Mouse (Mus musculus): ENCODE measurements around the gene Bicc1. TPM values are rescaled to one million over a fixed set of nuclear protein-coding genes. Genes with fewer than 3 reads are reported as not detected.

Bicc1 gene
- total and polyA plus RNA-seq, 3 experiments = 0.16 TPM; not detected in 2

DNA sequence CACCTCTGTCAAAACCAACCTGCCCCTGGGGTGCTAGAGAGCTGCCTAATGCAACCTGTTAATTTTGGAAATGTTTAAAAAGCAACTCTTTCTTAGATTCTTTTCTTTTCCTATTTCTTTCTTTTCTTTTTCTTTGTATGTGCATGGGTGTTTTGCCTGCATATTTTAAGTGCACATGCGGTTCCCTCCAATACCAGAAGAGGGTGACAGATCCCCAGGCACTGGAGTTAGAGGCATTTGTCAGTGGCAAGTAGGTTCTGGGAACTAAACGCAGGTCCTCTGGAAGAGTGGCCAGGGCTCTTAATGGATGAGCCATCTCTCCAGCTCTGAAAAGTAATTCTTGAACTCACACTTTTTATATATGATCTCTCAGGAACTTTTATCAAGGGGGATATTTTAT lies 66.2 kb downstream of the Bicc1 start:
- TF ChIP-seq CTCF (IDR thresholded peaks at IDR 0.05; ENCODE audit: low read depth, low read length) (no peak), GATA2 (IDR thresholded peaks at IDR 0.05; ENCODE audit: borderline replicate concordance, low read depth, low read length) (no peak)
- H3K36me3 ChIP-seq (replicated peaks) = no peaks in the 10 kb centered on the region
- no peaks in the 10 kb centered on the region for H3K27me3 ChIP-seq (ENCODE audit: insufficient read depth, low read length)
- DNase-seq (ENCODE audit: low spot score) (no peak), ATAC-seq (ENCODE audit: extremely low read depth, insufficient number of reproducible peaks, low FRiP score, poor library complexity, severe bottlenecking) (no peak)
- no peaks in the 10 kb centered on the region for H3K4me1 ChIP-seq (ENCODE audit: insufficient read depth, low read depth, low read length)
- no peak overlapping the region for H3K4me3 ChIP-seq (ENCODE audit: low read depth, low read length)
- peaks cover 19% of the 10 kb centered on the region for H3K9me3 ChIP-seq (replicated peaks)

DNA sequence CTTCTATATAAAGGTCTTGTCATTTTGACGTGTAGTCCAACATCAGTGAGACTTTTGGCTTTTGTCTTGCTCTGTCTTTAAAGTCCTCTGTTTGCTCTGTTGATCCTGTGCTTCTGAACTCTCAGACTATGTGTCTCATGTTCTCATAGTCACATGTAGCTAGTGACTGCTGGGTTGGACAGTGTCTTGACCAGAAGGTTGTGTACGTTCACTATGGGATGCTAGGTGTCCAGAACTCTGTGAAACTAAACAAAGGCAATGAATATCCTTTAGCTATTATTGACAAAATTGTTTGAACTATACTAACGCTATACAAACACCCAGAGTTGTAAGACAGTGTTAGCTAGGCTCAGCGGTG lies 72.2 kb downstream of the Bicc1 start:
- TF ChIP-seq TAL1 (conservative IDR thresholded peaks at IDR 0.05; ENCODE audit: low read depth, low read length) (no peak), POLR2AphosphoS5 (IDR thresholded peaks at IDR 0.05; ENCODE audit: insufficient replicate concordance, low read depth, low read length) (no peak), CTCF (IDR thresholded peaks at IDR 0.05; ENCODE audit: low read depth, low read length) (no peak), GATA2 (IDR thresholded peaks at IDR 0.05; ENCODE audit: borderline replicate concordance, low read depth, low read length) (no peak), GATA1 (IDR thresholded peaks at IDR 0.05; ENCODE audit: borderline replicate concordance, low read length) (no peak)
- ATAC-seq (ENCODE audit: extremely low read depth, insufficient number of reproducible peaks, low FRiP score, poor library complexity, severe bottlenecking) = no peak

DNA sequence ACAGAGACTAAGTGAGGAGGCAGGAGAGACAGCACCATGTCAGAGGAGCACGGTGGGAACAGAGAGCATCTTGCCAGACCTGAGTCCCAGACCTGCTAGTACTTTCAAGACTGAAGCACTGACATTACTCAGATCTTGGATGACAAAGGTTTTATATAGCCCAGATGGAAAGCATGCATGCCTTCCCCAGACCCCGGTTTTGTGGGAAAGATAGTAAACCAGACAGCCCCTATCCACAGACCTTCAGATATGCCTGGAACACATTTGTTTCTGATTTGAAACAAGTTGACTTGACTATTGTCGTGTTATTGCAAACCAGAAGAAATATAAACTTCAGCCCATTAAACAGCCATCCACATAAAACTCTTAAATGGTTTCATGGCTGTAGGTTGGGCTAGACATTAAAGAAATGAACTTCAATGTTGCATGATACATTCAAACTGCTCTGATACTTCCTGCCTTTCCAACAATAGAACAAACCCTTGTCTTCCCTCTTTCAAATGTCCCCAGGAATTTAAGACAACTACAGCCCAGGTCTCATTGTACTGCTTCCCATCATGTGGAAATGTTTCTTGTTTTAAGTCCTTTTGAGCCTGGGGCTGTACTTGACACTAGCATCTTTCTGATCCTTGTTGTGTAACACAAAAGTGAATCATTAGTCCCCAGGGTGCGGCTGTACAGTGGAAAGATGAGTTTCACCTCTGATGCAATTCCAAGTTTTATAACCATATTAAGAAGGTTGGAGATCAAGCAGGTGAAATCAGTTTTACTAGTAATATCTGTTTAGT lies 72.7 kb downstream of the Bicc1 start:
- ATAC-seq (ENCODE audit: extremely low read depth, insufficient number of reproducible peaks, low FRiP score, poor library complexity, severe bottlenecking) (no peak), DNase-seq (ENCODE audit: low spot score) (no peak)
- Histone ChIP-seq H3K4me1 (ENCODE audit: insufficient read depth, low read depth, low read length) (no peaks in the 10 kb centered on the region), H3K27me3 (ENCODE audit: insufficient read depth, low read length) (no peaks in the 10 kb centered on the region), H3K4me3 (ENCODE audit: low read depth, low read length) (no peak overlapping the region), H3K36me3 (replicated peaks) (no peaks in the 10 kb centered on the region), H3K9me3 (replicated peaks) (peaks cover 34% of the 10 kb centered on the region)
- TF ChIP-seq TAL1 (conservative IDR thresholded peaks at IDR 0.05; ENCODE audit: low read depth, low read length) (no peak), CTCF (IDR thresholded peaks at IDR 0.05; ENCODE audit: low read depth, low read length) (no peak), POLR2AphosphoS5 (IDR thresholded peaks at IDR 0.05; ENCODE audit: insufficient replicate concordance, low read depth, low read length) (no peak), GATA1 (IDR thresholded peaks at IDR 0.05; ENCODE audit: borderline replicate concordance, low read length) (no peak), GATA2 (IDR thresholded peaks at IDR 0.05; ENCODE audit: borderline replicate concordance, low read depth, low read length) (no peak)

More for the DNA sequence above, 72.2 kb downstream of the Bicc1 start:
- Histone ChIP-seq H3K36me3 (replicated peaks) (no peaks in the 10 kb centered on the region), H3K9me3 (replicated peaks) (peaks cover 35% of the 10 kb centered on the region), H3K4me3 (ENCODE audit: low read depth, low read length) (no peak overlapping the region), H3K4me1 (ENCODE audit: insufficient read depth, low read depth, low read length) (no peaks in the 10 kb centered on the region), H3K27me3 (ENCODE audit: insufficient read depth, low read length) (no peaks in the 10 kb centered on the region)
- no peak for DNase-seq (ENCODE audit: low spot score)

DNA sequence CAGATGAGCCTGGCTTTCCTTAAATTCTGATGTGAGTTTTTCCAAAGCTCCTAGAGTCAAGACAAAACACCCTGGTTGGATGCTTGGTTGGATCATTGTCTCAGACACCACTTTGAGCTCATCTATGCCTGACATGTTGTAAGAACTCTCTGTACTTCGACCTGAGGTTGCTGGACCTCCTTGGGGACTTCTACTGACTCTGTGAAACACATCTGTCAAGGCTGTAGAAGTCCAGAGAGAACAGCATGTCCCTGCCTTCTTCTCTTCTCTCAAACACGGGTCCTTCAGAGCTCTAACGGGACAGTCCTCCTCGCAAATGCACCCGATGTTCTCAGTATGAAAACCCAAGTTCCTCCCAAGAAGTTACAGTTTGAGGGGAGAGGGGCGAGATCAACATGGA lies 76.5 kb downstream of the Bicc1 start:
- H3K36me3 ChIP-seq (replicated peaks) = no peaks in the 10 kb centered on the region
- TF ChIP-seq GATA1 (IDR thresholded peaks at IDR 0.05; ENCODE audit: borderline replicate concordance, low read length) (no peak), GATA2 (IDR thresholded peaks at IDR 0.05; ENCODE audit: borderline replicate concordance, low read depth, low read length) (no peak), CTCF (IDR thresholded peaks at IDR 0.05; ENCODE audit: low read depth, low read length) (no peak), POLR2AphosphoS5 (IDR thresholded peaks at IDR 0.05; ENCODE audit: insufficient replicate concordance, low read depth, low read length) (no peak), TAL1 (conservative IDR thresholded peaks at IDR 0.05; ENCODE audit: low read depth, low read length) (no peak)

DNA sequence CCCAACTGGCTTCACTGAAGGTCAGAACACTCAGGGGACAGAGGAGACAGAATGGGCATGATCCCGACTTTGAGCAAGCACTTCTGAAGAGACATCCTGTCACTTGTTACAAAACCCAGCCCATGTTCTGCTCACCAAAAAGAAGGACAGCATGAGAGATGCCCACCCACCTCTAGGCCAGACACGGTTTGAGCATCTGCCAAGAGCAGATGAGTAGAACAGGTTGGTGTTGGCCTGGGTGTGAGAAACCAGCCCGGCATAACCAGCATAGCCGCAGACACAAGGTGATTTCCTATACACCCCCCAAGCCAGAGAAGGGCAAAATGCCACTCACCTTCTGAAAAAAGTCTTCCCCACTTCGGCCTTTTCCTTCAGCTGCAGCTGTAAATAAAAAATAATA lies 80.6 kb downstream of the Bicc1 start:
- no peak overlapping the region for H3K4me3 ChIP-seq (ENCODE audit: low read depth, low read length)
- no peaks in the 10 kb centered on the region for H3K4me1 ChIP-seq (ENCODE audit: insufficient read depth, low read depth, low read length)
- no peaks in the 10 kb centered on the region for H3K27me3 ChIP-seq (ENCODE audit: insufficient read depth, low read length)
- peaks cover 56% of the 10 kb centered on the region for H3K9me3 ChIP-seq (replicated peaks)
- ATAC-seq (ENCODE audit: extremely low read depth, insufficient number of reproducible peaks, low FRiP score, poor library complexity, severe bottlenecking) (no peak), DNase-seq (ENCODE audit: low spot score) (no peak)
- TF ChIP-seq GATA2 (IDR thresholded peaks at IDR 0.05; ENCODE audit: borderline replicate concordance, low read depth, low read length) (no peak), TAL1 (conservative IDR thresholded peaks at IDR 0.05; ENCODE audit: low read depth, low read length) (no peak), POLR2AphosphoS5 (IDR thresholded peaks at IDR 0.05; ENCODE audit: insufficient replicate concordance, low read depth, low read length) (no peak), GATA1 (IDR thresholded peaks at IDR 0.05; ENCODE audit: borderline replicate concordance, low read length) (no peak), CTCF (IDR thresholded peaks at IDR 0.05; ENCODE audit: low read depth, low read length) (no peak)
- H3K36me3 ChIP-seq (replicated peaks) = no peaks in the 10 kb centered on the region

More for the DNA sequence above, 76.5 kb downstream of the Bicc1 start:
- Histone ChIP-seq H3K4me3 (ENCODE audit: low read depth, low read length) (no peak overlapping the region), H3K27me3 (ENCODE audit: insufficient read depth, low read length) (no peaks in the 10 kb centered on the region), H3K4me1 (ENCODE audit: insufficient read depth, low read depth, low read length) (no peaks in the 10 kb centered on the region), H3K9me3 (replicated peaks) (peaks cover 43% of the 10 kb centered on the region)
- ATAC-seq (ENCODE audit: extremely low read depth, insufficient number of reproducible peaks, low FRiP score, poor library complexity, severe bottlenecking) = no peak
- no peak for DNase-seq (ENCODE audit: low spot score)

DNA sequence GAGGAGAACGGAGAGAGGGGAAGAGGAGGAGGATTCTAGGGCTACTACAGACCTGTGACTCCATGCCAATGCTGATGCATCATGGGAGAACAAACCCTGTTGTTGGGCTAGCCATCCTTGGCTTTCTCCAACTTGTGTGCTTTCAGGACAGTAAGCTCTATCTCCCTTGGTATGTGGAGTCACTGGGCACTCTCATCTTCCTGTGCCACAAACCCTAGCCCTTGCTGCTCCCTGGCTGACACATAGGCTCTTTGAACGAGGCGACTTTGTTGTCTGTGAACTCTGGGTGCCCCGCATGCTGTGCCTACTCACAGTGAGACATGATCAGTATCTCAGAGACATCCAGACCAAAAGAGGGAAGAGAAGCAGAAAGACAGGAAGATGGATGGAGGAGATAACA lies 94.5 kb downstream of the Bicc1 start:
- Histone ChIP-seq H3K4me1 (ENCODE audit: insufficient read depth, low read depth, low read length) (no peaks in the 10 kb centered on the region), H3K4me3 (ENCODE audit: low read depth, low read length) (no peak overlapping the region), H3K36me3 (replicated peaks) (no peaks in the 10 kb centered on the region), H3K9me3 (replicated peaks) (peaks cover 48% of the 10 kb centered on the region), H3K27me3 (ENCODE audit: insufficient read depth, low read length) (no peaks in the 10 kb centered on the region)
- ATAC-seq (ENCODE audit: extremely low read depth, insufficient number of reproducible peaks, low FRiP score, poor library complexity, severe bottlenecking) = no peak
- TF ChIP-seq TAL1 (conservative IDR thresholded peaks at IDR 0.05; ENCODE audit: low read depth, low read length) = no peak
- no peak for TF ChIP-seq POLR2AphosphoS5 (IDR thresholded peaks at IDR 0.05; ENCODE audit: insufficient replicate concordance, low read depth, low read length)
- TF ChIP-seq GATA2 (IDR thresholded peaks at IDR 0.05; ENCODE audit: borderline replicate concordance, low read depth, low read length) = no peak
- no peak for TF ChIP-seq GATA1 (IDR thresholded peaks at IDR 0.05; ENCODE audit: borderline replicate concordance, low read length)
- no peak for TF ChIP-seq CTCF (IDR thresholded peaks at IDR 0.05; ENCODE audit: low read depth, low read length)
- no peak for DNase-seq (ENCODE audit: low spot score)

All from G1E (cell line).